Mouse (Mus musculus) CD4-positive, CD25-positive, alpha-beta regulatory T cell, adult 2 months (primary cell): Measurements from ENCODE around the gene Msl1.
"Not testable (repeated sequence)": the region's sequence is repeated elsewhere in the genome, so short reads cannot be mapped to it uniquely, and the experiment has no call there.

Experiments used
- DNase-seq: peaks from one replicate; pipeline ENCODE4 v3.0.0-alpha.2; 2012; ENCODE audit warnings: low read depth, low spot score

Msl1 gene

GRCm38 (mm10) chr11:98795714-98796514 is 598 bp downstream of the Msl1 start:
- DNase-seq: no peak

GRCm38 (mm10) chr11:98796515-98797216 is 1.4 kb downstream of the Msl1 start:
- peak; percentile 69 for DNase-seq

- DNase-seq: no peak
These were observed 2.0 kb downstream of the Msl1 start for GRCm38 (mm10) chr11:98797306-98797705.

- DNase-seq: no peak
These were observed 2.6 kb downstream of the Msl1 start for GRCm38 (mm10) chr11:98797909-98798308.

- DNase-seq: no peak
These were observed 9.3 kb downstream of the Msl1 start, which contains the start of gene Casc3 for GRCm38 (mm10) chr11:98804605-98805004. Gene Casc3, plus strand, starts transcription at chr11:98804905.

GRCm38 (mm10) chr11:98808417-98808816 is 13.1 kb downstream of the Msl1 start:
- no peak for DNase-seq

- peak; percentile 99 for DNase-seq
These were observed 14.4 kb downstream of the Msl1 start for GRCm38 (mm10) chr11:98809457-98810290.

GRCm38 (mm10) chr11:98810686-98811085 is 15.4 kb downstream of the Msl1 start:
- no peak for DNase-seq

GRCm38 (mm10) chr11:98816706-98817239 is 21.5 kb downstream of the Msl1 start:
- DNase-seq: no peak

- no peak for DNase-seq
These were observed 25.7 kb downstream of the Msl1 start for GRCm38 (mm10) chr11:98820968-98821367.

GRCm38 (mm10) chr11:98826071-98826470 is 30.8 kb downstream of the Msl1 start:
- not testable (repeated sequence) for DNase-seq

- no peak for DNase-seq
These were observed 32.6 kb downstream of the Msl1 start for GRCm38 (mm10) chr11:98827877-98828276.

- DNase-seq: peak; percentile 84
These were observed 33.9 kb downstream of the Msl1 start for GRCm38 (mm10) chr11:98829091-98829775.

GRCm38 (mm10) chr11:98829875-98830274 is 34.6 kb downstream of the Msl1 start:
- no peak for DNase-seq

GRCm38 (mm10) chr11:98835296-98835695 is 40.0 kb downstream of the Msl1 start:
- DNase-seq: no peak

GRCm38 (mm10) chr11:98835725-98836124 is 40.4 kb downstream of the Msl1 start:
- DNase-seq: no peak

- DNase-seq: no peak
These were observed 40.8 kb downstream of the Msl1 start for GRCm38 (mm10) chr11:98836128-98836527.

- peak; percentile 86 for DNase-seq
These were observed 41.4 kb downstream of the Msl1 start, which contains the start of gene Rapgefl1 for GRCm38 (mm10) chr11:98836651-98837141. Gene Rapgefl1, plus strand, starts transcription at chr11:98836785.

- no peak for DNase-seq
These were observed 42.0 kb downstream of the Msl1 start for GRCm38 (mm10) chr11:98837231-98837704.

- DNase-seq: no peak
These were observed 42.6 kb downstream of the Msl1 start for GRCm38 (mm10) chr11:98837917-98838316.

GRCm38 (mm10) chr11:98838512-98838911 is 43.2 kb downstream of the Msl1 start:
- DNase-seq: no peak
